Mouse (Mus musculus): ENCODE data around the gene Gm17581.
"Not testable (repeated sequence)": the region's sequence is repeated elsewhere in the genome, so short reads cannot be mapped to it uniquely, and the experiment has no call there.

Gm17581 gene

DNA sequence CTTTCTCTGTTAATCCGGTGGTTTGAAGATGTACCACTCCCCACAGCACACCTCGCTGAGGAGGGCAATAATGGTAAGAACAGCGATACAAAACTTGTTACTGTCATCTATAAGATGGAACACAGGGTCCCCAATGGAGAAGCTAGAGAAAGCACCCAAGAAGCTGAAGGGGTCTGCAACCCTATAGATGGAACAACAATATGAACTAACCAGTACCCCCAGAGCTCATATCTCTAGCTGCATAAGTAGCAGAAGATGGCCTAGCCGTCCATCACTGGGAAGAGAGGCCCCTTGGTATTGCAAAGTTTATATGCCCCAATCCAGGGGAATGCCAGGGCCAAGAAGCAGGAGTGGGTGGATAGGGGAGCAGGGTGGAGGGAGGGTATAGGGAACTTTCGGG lies at the start of gene Gm17581:
Gene Gm17581 (minus strand): TSS at position 101 of the 400 bp plus-strand sequence.
- not testable (repeated sequence) for DNase-seq

DNA sequence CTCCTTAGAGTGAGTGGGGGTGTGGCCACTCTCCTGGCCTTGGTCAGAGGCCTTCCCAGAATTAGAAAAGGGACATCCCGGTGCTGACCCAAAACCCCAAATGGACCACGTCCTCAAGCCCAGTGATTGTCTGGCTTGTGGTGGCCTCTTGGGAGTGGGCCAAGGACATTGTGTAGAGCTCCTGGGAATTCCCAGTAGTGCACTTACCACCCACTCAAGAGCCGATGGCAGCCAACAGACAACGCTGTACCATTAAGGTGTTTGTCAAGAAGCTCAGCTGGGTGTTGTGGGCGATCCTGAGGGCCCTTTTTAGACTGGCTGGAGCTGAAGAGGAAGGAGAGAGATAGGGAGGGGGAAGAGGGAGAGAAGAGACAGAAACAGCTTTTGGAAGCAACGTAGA lies 48.9 kb upstream of the Gm17581 start:
- DNase-seq, result peak; percentile 74

DNA sequence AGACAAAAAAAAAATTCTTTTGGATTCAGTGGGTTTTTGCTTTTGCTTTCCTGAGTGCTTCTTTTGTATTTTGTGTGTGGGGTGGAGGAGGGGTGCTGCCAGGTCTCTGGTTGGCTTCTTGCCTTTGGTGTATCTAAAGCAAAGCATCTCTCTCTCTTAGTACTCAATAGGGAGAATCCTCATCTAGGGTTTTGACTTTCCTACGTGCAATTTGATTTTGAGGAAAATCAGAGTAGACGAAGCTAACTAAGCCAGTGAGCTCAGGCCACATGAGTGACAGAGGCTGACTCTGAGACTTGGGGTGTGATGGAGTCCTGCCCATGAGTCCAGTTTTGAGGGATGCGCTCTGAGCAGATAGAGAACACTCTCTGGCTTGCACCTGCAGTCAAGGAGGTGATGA lies 43.8 kb upstream of the Gm17581 start:
- DNase-seq, result peak; percentile 64

DNA sequence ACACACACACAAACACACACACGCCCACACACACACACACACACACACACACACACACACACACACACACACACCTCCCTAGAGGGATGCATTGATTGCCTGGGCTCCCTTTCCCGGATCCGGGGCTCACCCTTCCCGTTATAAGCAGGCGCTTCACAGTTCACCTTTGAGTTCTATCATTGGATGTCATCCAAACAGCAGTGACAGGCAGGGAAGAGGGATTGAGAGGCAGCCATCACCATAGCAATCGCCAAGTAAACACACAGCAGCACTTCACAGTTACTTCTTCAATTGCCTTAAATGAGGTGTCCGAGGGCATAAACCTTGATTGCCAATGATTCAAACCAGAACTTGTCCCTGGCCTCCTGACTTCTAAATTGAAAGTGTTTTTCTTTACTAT lies 43.4 kb upstream of the Gm17581 start:
- DNase-seq, result peak; percentile 68

DNA sequence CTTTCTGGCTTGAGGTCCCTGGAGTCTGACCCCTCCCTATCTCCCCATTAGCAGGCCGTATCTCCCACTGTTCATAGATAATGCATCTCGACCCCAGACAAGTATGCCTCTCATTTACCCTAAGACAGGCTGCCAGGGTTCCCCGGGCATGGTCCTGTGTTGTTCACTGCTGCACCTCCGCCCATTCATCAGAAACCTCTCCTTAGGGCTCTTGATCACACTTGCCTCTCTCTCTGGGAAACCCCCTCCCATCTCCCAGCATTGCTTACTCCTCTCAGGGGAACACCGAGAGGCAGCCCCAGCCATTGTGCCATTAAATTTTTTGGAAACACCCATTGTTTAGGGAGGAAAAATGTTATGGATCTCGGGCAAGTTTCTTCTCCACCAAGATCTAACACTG lies 42.3 kb upstream of the Gm17581 start:
- DNase-seq, result peak; percentile 59

DNA sequence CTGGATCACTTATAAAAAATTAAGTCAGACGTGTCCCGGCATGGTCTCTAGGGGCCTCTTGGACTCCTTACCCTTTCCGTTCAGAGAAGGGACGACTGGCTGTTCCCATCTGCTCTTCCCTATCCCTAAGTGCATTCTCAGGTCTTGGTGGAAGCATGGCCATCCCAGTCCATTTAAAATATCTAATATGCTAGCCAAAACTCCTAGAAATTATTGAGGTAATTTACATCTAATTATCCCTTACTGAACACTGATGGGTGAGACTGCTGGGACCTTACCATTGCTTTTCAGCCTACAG lies 42.0 kb upstream of the Gm17581 start:
- peak; percentile 68 for DNase-seq

DNA sequence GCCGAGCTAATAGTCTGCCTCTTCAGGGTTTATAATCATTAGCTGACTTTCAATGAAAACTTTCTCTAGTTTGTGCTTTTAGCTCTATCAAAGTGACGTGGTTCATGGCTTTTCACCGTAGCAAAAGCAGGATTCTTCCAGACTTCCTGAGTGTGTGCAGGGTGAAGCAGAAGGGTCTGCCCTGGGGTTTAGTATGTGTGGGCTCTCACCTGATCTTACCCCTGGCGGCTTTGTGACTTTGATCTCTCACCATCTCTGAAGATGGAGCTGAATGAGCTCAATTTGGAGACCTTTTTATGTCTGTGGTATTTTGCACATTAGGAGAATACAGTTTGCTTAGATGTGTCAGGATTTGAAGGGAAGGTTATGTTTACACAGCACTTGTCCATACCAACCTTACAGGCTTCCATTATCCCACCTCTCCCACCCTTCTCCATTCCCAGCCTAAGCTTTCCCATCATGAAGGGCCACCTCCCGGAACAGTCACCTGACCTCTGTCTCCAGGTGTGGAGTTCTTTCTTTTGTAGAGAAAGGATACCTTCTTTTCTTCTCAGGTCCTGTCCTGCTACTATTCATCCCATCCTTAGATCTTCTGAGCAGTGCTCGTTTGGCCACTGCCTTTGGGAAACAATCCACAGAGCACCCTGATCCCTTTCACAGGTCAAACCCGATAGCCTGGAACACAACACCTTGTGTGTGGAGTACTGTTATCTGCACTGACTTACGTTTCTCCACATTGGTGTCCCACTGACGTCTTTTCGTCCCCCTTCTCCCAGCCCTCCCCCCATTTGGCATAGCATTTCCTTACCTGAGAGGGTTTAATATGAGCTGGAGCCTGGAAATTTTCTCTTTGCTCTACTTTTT lies 41.4 kb upstream of the Gm17581 start:
- peak; percentile 68 for DNase-seq

DNA sequence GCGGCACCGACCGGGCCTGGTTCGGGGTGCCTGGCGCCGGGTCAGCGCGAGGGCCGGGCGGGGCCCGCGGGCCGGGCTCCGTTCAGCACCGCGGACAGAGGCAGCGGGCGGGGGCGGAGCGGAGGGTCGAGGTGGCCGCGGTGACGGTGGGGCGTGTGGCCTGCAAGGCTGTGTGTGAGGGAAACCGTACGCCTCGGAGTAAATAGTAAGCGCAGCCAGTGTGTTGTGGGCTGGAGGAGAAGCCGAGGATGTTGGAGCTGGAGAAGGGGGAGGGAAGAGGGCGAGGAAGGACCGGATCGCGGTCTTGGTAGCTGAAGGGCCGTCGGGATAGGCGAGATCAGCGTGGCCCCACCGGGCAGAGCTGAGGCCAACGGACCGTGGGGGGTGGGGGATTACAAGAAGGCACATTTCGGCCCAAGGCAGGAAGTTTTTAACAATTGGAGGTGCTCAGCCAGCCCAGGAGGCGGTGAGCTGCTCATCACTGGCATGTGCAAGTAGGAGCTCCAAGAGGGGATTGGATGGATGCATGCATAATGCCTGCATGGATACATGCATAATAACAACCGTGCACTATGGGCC lies 40.1 kb upstream of the Gm17581 start:
- peak; percentile 87 for DNase-seq

DNA sequence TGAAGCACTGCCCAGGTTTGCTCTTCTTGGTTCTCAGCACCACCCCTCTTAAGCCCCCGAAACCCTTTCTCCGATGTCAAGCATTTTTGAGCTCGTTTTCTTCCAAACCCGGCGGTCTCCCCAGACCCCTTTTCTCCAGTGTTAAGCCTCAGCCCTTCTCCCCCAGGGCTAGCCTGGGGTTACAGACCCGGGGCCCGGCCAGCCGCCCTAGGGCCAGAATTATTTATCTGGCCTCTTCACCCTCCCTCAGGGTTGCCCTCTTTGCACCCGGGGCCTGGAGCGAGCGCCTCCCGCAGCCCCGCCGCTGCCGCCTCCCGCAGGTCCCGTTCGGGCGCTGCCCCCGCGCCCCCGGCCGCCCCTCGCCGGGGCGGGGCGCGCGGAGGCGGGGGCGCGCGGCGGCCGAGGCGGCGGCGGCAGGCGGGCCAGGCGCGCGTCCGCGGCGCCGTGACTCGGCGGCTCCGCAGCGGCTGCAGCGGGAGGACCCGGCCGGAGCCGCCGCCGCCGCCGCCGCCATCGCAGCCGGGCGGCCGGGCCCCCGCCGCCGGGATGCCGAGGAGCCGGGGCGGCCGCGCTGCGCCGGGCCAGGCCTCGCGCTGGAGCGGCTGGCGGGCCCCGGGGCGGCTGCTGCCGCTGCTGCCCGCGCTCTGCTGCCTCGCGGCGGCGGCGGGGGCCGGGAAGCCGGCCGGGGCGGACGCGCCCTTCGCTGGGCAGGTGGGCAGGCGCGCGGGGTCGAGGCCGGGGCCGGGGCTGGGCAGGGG lies 39.4 kb upstream of the Gm17581 start, which contains the start of gene Mmp24:
Gene Mmp24 (plus strand): TSS at position 416 of the 758 bp plus-strand sequence.
- DNase-seq, result no peak

DNA sequence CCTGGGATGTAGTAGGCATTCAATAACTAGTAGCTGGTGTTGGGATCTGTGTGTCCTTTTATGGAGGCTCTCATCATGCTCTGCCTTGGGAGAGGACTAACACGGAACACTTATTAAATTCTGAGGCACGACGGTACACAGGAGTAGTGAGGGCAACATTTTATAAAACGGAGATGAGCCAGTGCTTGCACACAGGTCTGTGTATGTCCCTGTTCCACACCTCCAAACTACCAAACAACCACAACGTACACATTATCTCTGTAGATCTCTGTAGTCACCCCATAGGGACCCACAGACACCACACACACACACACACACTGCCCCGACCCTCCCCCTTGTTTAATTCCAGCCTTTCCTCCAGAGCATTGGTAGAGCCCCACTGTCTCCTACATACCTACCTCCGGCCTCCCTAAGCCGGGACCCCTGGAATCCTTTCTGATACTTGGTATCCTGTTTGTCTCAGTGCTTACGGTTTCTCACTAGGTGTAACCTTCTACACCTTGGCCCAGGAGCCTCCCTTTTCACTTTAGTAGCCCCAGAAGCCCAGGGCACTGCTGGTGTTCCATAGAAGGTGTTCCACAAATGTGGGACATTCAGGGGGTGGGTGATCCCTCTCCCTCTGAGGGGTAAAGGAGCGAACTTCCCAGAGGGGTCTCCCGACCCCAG lies 38.7 kb upstream of the Gm17581 start:
- DNase-seq, result peak; percentile 71

DNA sequence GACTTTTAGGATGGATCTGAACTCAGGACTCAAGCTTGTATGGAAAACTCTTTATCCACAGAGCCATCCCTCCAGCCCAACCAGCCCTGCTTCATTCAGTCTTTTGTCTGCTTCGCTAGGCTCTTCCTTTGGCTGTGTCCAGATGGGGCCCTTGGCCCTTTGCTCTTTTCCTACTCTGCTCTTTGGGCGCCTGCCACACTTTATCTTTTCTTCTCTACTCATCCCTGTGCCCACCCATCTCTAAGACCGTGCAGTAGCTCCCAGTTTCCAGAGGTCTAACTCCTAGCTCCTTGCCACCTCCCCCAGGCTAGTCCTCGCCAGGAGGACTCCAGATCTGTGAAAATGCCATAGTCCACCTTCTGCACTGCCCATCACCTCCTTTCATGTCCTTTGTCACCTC lies 38.0 kb upstream of the Gm17581 start:
- DNase-seq, result peak; percentile 63

DNA sequence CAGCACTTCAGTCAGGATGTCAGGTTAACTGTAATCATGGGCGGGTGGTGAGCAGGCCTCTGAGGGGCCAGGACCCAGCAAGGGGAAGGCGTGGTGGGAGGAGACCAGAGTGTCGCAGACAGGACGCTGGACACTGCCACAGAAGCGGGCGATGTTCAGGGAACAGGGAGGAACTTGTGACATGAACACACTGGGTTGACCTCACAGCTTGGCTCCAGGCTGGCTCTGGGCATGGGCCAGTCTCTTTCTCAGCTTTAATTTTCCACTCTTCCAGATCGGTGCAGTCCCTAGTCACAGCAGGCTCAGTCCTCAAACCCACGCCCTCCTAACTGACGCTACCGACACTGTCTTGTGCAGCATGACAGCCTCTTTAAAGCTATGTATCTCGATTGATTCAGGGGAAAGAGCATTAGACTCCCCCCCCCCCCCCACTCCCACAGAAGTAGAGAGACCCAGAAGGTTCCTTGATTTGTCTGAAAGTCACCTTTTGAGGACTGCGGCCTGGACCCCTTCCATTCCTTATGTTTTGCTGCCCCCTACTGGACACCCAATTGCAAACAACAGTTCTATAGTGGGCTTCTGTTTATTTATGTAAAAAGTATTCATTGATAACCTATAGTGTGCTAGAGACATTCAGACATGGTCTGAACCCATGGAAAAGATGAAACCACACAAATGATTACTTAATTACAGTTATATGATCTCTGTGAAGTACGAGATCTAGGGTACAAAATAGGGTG lies 29.2 kb upstream of the Gm17581 start:
- peak; percentile 86 for DNase-seq

DNA sequence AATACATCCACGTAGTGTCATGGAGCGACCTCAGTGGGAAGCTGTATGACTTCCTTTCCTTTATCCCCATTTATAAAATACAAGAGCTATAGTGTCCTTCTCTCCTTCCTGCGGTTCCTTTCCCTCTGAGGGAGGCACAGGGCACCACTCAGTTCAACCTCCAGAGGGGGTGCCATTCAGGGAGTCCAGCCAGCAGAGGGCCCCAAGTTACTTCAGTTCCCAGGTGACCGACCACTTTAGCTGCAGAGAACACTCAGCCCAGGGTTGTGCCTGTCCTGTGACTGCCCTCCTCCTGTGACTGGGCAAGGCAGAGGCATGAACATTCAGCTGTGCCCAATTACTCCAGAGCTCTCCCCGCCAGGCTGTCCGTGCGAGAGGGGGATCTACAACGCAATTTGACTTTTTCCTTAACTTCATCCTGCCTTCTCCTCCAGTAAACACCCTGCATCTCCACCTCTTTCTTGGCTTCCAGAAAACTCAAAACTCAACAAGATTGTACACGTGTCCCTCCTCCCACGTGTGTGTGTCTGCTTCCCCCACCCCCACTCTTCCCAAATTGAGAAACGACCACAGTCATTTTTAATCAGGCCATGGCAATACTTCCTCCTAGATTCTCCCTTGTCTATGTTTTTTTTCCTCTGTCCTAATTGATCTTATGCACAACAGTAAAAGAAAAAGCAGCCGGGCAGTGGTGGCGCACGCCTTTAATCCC lies 21.3 kb upstream of the Gm17581 start:
- peak; percentile 61 for DNase-seq

DNA sequence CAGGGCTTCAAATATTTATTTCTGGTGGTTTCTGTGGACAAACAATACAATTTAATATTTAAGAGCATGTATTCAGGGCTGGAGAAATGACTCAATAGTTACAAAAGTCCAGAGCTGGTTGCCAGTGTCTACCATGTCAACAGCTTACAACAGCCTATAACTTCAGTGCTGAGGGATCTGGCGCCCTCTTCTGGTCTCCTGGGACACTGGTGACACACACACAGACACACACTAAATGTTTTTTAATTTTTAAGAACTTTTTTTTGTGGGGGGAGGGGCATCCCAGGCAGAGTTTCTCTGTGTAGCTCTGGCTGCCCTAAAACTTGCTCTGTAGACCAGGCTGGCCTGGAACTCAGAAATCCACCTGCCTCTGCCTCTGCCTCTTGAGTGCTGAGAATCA lies 20.1 kb upstream of the Gm17581 start:
- peak; percentile 18 for DNase-seq

DNA sequence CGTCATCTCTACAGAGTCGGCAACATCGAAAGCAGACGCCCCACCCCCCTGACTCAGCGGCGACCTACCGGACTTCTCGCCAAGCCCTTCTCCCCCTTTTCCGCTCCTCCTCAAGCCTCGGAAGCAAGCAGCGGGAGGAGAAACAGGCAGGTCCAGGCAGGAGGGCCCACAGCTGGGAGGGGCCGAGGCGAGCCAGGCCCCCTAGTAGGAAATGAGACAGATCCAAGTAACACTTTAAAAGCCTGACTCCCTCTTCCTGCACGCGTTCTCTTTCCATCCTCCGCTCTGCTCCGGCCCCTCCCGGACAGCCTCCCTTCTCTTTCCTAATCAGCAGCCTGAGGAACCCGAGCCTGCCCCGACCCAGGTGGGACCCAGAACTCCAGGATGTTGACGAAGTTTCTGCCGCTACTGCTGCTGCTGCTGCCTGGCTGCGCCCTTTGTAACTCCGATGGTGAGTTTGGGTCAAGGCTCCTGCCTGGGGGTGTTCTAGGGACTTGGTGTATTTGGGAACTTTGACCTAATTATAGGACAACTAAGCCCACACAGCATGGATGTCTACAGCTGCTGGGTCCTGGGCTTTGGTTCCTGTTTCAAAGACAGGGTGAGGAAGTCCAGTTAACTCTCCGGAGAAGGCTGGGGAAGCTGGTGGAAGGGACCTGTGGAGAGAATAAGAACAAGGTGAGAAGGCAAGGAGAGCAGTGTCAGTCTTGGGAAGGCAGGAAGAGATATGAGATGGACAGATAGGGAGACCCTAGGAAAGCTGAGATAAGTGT lies 15.5 kb upstream of the Gm17581 start, which contains the start of gene Procr:
Gene Procr (plus strand): TSS at position 104 of the 773 bp plus-strand sequence.
- DNase-seq, result no peak

DNA sequence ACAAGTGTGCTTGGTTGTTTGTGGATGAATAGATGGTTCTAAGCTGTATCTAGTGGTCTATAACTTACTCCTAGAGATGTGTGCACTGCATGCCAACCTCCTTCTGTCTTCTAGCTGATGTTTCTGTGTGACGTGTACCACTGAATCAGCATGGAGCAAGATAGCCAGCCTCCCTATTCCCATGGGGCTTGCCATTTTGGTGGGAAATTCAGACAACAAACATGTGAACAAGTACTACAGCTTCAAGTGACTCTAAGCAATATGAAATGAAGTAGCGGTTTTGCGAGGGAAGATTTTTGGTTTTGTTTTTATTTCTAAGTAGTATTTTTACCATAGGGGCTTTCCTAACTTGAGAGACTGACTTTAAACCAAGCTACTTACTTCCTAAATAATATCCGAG lies 13.7 kb upstream of the Gm17581 start:
- DNase-seq, result no peak

DNA sequence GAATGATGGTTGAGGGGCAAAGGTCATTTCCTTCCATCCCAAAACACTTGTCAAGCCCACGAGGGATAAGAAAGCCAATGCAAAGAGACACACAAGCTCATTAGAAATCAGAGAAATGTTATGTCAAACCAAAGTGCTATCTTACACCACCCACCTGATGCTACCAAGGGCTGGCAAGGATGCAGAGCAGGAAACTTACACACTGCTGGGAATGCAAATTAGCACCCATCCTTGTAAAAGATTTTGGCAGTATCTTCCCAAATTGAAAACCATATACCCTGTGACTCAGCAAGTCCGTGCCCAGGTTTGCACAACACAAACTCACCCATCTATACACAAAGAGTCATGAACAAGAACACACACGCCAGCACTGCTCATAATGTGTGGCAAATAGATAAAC lies 9.8 kb upstream of the Gm17581 start:
- DNase-seq, result no peak

DNA sequence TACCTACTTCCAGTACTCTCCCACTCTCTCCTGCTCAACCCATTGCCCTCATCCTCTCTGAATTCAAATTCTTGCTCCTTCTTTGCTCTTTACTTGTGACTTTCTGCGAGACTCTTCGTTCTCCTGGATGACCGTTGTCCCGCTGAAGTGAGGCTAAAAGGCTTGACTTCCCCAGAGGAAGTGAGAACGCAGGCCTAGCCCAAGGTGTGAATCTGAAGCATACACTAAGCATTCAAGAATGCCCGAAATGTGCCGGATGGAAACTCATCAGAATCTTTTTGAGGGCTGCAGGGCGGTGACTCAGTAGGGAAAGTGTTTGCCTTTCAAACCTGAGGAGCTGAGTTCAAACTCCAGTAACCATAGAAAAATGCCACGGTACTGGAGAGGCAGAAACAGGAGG lies 7.7 kb upstream of the Gm17581 start:
- no peak for DNase-seq

DNA sequence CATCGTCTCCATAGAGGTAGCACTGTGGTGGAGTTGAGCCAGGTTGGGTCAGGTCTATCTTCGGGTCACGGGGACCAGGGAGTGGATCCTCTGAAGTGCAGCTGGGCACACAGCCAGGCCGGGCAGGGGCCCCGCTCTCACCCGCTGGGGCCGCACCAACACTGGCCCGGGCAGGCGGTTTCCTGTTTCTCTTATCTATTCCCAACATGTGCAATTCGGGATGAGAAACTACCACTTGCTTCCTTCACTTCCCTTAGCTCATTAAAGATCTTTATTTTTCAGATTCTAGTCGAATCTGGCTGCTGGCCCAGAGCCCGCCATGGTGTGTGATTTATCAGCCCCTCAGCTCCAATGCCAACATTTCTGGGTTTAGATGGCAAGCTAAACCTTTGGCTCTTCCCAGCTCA lies 7.3 kb upstream of the Gm17581 start:
- DNase-seq, result no peak

DNA sequence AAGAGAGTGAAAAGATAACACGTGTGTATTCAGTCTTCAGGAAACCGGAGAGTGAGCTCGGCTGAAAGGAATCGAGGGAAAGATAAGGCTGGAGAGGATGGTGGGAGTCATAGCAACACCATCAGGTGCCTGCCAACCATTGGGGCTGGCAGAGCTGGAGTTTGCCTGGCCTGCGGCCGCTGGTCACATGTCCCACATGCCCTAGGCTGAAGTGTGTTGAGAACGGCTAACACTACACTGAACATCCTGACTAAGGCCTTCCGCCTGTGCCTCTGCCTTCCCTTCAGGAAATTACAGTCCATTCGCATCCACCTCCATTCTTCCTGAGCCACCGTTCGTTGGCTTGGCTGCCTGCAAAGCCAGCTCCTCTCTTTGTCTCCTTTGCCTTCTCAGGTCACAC lies 6.5 kb upstream of the Gm17581 start:
- DNase-seq, result no peak

DNA sequence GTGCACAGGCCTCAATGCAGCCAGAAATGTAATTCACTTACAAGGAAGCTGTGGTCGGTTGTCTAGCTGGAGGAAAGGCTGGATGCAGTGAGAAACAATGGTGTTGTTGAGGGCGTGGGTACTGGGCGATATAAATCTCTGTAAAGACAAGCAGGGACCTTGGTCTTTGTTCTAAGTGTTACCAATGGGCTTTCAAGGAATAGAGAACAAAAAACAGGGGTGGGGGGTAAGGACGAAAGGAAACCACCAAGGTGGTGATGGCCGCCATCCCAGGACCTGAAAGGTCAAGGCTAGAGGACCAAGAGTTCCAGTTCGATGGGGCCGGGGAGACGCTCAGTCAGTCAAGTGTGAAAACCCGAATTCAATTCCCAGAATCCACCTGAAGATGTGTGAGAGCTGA lies 2.1 kb upstream of the Gm17581 start:
- DNase-seq, result no peak

All from cerebellum, adult 9-10 months (tissue).